Mouse (Mus musculus): ENCODE data around the gene Fam229a.

DNA sequence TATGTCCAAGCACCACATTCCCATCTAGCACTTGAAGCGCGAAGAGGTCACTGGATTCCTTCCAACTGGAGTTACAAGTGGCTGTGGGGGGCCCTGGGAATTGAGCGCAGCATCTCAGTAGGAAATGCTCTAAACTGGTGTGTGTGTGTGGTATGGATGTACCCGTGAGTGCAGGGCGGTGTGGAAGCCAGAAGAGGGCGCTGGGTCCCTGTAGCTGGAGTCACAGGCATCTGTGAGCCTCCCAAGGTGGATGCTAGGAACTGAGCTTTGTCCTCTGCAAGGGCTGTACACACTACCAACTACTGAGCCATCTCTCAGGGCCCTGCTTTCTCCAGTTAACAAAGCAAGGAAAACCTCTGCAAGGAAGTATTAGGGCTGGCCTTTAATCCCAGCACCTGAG, 49.0 kb downstream of the Fam229a start:
- TF ChIP-seq CTCF (IDR thresholded peaks at IDR 0.05; ENCODE audit: extremely low read depth, insufficient read depth, insufficient read length, insufficient replicate concordance) (peak; percentile 40; the same call in 1 of the 2 replicates), POLR2A (IDR thresholded peaks at IDR 0.05; ENCODE audit: low read depth, low read length) (no peak)
